14 mouse cellular contexts compared by ENCODE assay signal in the genomic region with DNA sequence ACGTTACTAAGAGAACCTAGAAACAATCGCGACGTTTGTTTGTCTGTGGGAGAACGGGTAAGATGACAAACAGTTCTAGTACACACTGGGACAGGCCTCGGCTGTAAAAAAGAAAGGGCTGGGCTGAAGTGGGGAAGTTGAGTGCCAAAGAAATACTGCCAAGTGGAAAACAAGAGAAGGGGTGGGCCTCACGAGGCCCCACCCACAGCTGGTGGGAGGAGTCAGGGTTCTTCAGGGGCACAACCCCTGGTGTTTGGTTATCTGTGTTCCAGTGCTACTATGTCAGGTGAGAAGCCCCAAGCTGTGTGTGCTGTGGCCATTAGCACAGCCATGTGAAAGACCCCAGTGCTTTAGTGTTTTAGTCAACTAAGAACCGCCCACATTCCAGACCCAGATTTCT. TPM values are rescaled to one million over a fixed set of nuclear protein-coding genes. Genes with fewer than 3 reads are reported as not detected.
DNase-seq lines count a peak whose midpoint lies in the region; ATAC-seq and TF ChIP-seq lines count a peak whose summit lies in the region.
"Had no signal": no experiment of that assay in that cellular context is flagged by ENCODE, and none has a peak within 500 bp of the region (broad histone marks: within the 10 kb centered on the region; RNA-seq: fewer than 3 reads in every experiment).

No protein-coding gene starts in this region.

- H3K27ac ChIP-seq in limb, embryonic 15.5 days: no peak overlapping the region
- no peak overlapping the region for H3K27ac ChIP-seq in limb, embryonic 10.5 days
- 0 out of 2 replicates have a peak overlapping the region, but pooled peaks have one; percentile 3 for H3K27ac ChIP-seq in lung, embryonic 15.5 days
- H3K27ac ChIP-seq in stomach, postnatal 0 days (replicated peaks): 0 out of 2 replicates have a peak overlapping the region, but pooled peaks have one; percentile 18
- H3K27ac ChIP-seq: embryonic facial prominence, embryonic 15.5 days; liver, embryonic 15.5 days had no signal

- TF ChIP-seq EP300 in stomach, postnatal 0 days (optimal IDR thresholded peaks at IDR 0.05): no peak

- no peak for TF ChIP-seq CTCF in stomach, postnatal 0 days (IDR thresholded peaks at IDR 0.05; ENCODE audit: low read depth)

- no peaks in the 10 kb centered on the region for H3K9me3 ChIP-seq in limb, embryonic 15.5 days
- H3K9me3 ChIP-seq in limb, embryonic 10.5 days (replicated peaks): no peaks in the 10 kb centered on the region
- H3K9me3 ChIP-seq in lung, embryonic 15.5 days: no peaks in the 10 kb centered on the region
- no peaks in the 10 kb centered on the region for H3K9me3 ChIP-seq in stomach, postnatal 0 days (ENCODE audit: control insufficient read depth, low read length)
- H3K9me3 ChIP-seq: embryonic facial prominence, embryonic 15.5 days; liver, embryonic 15.5 days had no signal

- H3K4me3 ChIP-seq in limb, embryonic 15.5 days: no peak overlapping the region
- no peak overlapping the region for H3K4me3 ChIP-seq in limb, embryonic 10.5 days
- no peak overlapping the region for H3K4me3 ChIP-seq in lung, embryonic 15.5 days
- H3K4me3 ChIP-seq in stomach, postnatal 0 days (ENCODE audit: low read depth, low read length): no peak overlapping the region
- H3K4me3 ChIP-seq: embryonic facial prominence, embryonic 15.5 days; liver, embryonic 15.5 days had no signal

- no peaks in the 10 kb centered on the region for H3K36me3 ChIP-seq in limb, embryonic 15.5 days
- H3K36me3 ChIP-seq in limb, embryonic 10.5 days: no peaks in the 10 kb centered on the region
- no peaks in the 10 kb centered on the region for H3K36me3 ChIP-seq in lung, embryonic 15.5 days
- no peaks in the 10 kb centered on the region for H3K36me3 ChIP-seq in stomach, postnatal 0 days (ENCODE audit: control insufficient read depth, insufficient read depth, low read length)
- H3K36me3 ChIP-seq: embryonic facial prominence, embryonic 15.5 days; liver, embryonic 15.5 days had no signal

- H3K9ac ChIP-seq in limb, embryonic 15.5 days: no peak overlapping the region
- H3K9ac ChIP-seq in lung, embryonic 15.5 days: no peak overlapping the region
- H3K9ac ChIP-seq in stomach, postnatal 0 days (ENCODE audit: low read length): no peak overlapping the region
- H3K9ac ChIP-seq: embryonic facial prominence, embryonic 15.5 days; liver, embryonic 15.5 days had no signal

- no peak overlapping the region for H3K4me2 ChIP-seq in limb, embryonic 15.5 days
- no peak overlapping the region for H3K4me2 ChIP-seq in lung, embryonic 15.5 days
- no peak overlapping the region for H3K4me2 ChIP-seq in stomach, postnatal 0 days (replicated peaks; ENCODE audit: low read depth)
- H3K4me2 ChIP-seq: embryonic facial prominence, embryonic 15.5 days; liver, embryonic 15.5 days had no signal

- peak; percentile 62; the same call in 1 of the 2 replicates for ATAC-seq in limb, embryonic 15.5 days (ENCODE audit: insufficient number of reproducible peaks, low FRiP score, low TSS enrichment, low read depth)
- ATAC-seq in lung, embryonic 15.5 days (ENCODE audit: borderline replicate concordance, extremely low read depth, low FRiP score, low TSS enrichment): no peak
- ATAC-seq in stomach, postnatal 0 days (ENCODE audit: low FRiP score, low TSS enrichment): peak; percentile 71
- ATAC-seq: forebrain, embryonic 16.5 days; midbrain, embryonic 16.5 days had no signal

- WGBS in limb, embryonic 15.5 days: 68% methylated on average over 8 of the region's 8 CpGs
- WGBS in limb, embryonic 10.5 days: 78% methylated on average over 8 of the region's 8 CpGs
- WGBS in lung, embryonic 15.5 days: 46% methylated on average over 8 of the region's 8 CpGs
- WGBS in stomach, postnatal 0 days: 38% methylated on average over 8 of the region's 8 CpGs

- DNase-seq in limb, embryonic 10.5 days (ENCODE audit: low spot score): no peak
- DNase-seq in ZHBTc4 (ENCODE audit: low read depth, low spot score): peak; percentile 86
- peak; percentile 67 for DNase-seq in stomach, postnatal 0 days (ENCODE audit: low spot score)
- no peak for DNase-seq in right cerebral cortex, postnatal 14 days
- no peak for DNase-seq in gastrocnemius, postnatal 4 days (ENCODE audit: low spot score in 2 of 2)
- DNase-seq: cerebellum, postnatal 14 days; heart, adult 11 months; kidney, adult 11 months had no signal

- peaks cover 6% of the 10 kb centered on the region for H3K4me1 ChIP-seq in limb, embryonic 15.5 days
- peaks cover 11% of the 10 kb centered on the region for H3K4me1 ChIP-seq in limb, embryonic 10.5 days
- peaks cover 7% of the 10 kb centered on the region; the same call in 1 of the 2 replicates for H3K4me1 ChIP-seq in lung, embryonic 15.5 days
- no peaks in the 10 kb centered on the region for H3K4me1 ChIP-seq in stomach, postnatal 0 days (replicated peaks; ENCODE audit: control insufficient read depth, insufficient read depth)
- H3K4me1 ChIP-seq: liver, embryonic 15.5 days had no signal

- H3K27me3 ChIP-seq in limb, embryonic 15.5 days: no peaks in the 10 kb centered on the region
- no peaks in the 10 kb centered on the region for H3K27me3 ChIP-seq in limb, embryonic 10.5 days (ENCODE audit: low read depth, poor library complexity, severe bottlenecking)
- H3K27me3 ChIP-seq in lung, embryonic 15.5 days: no peaks in the 10 kb centered on the region
- no peaks in the 10 kb centered on the region for H3K27me3 ChIP-seq in stomach, postnatal 0 days (ENCODE audit: control insufficient read depth, insufficient read depth, low read length)
- H3K27me3 ChIP-seq: embryonic facial prominence, embryonic 15.5 days; liver, embryonic 15.5 days had no signal

RNA-seq across cellular contexts. Expression of a gene that starts 22.4 kb away (rescaled TPM):
- 26.4 and 27.9 TPM in 2 replicates for polyA plus RNA-seq in limb, embryonic 15.5 days (2015; fragmentation: Nextera tagmentation; extraction: Ambion mirVana)
- polyA plus RNA-seq in limb, embryonic 10.5 days (2016; fragmentation: Nextera tagmentation; extraction: Ambion mirVana): 11.4 and 15.3 TPM in 2 replicates
- 15.0 and 16.2 TPM in 2 replicates for polyA plus RNA-seq in lung, embryonic 15.5 days (2015; fragmentation: Nextera tagmentation; extraction: Ambion mirVana)
- polyA plus RNA-seq in stomach, postnatal 0 days (2015; fragmentation: Nextera tagmentation; extraction: Ambion mirVana): 19.1 TPM in 2 replicates
- total RNA-seq in gastrocnemius, postnatal 4 days (2021): 1 to 10 TPM; 7.4 to 7.6 TPM

Comparison
In these comparisons a context has a peak if more than half of its experiments do, and no peak if none do; other contexts are left out.
1. H3K27ac ChIP-seq: peak in lung, embryonic 15.5 days (single experiment) and stomach, postnatal 0 days (single experiment); none in limb, embryonic 15.5 days (single experiment) and limb, embryonic 10.5 days (single experiment).
2. DNase-seq: peak in ZHBTc4 (single experiment) and stomach, postnatal 0 days (single experiment); none in limb, embryonic 10.5 days (single experiment), right cerebral cortex, postnatal 14 days (single experiment) and gastrocnemius, postnatal 4 days (0 of 2).